Mouse (Mus musculus) brain, embryonic 18.5 days (tissue): Measurements from ENCODE around the gene Ankle2.
A peak's percentile ranks its signal among the peaks of the same experiment; 100 is the strongest.

Source experiments
- DNase-seq: peaks from one replicate; pipeline ENCODE4 v3.0.0-alpha.2; 2012; ENCODE audit warnings: low read depth, low spot score

The Ankle2 gene

DNA sequence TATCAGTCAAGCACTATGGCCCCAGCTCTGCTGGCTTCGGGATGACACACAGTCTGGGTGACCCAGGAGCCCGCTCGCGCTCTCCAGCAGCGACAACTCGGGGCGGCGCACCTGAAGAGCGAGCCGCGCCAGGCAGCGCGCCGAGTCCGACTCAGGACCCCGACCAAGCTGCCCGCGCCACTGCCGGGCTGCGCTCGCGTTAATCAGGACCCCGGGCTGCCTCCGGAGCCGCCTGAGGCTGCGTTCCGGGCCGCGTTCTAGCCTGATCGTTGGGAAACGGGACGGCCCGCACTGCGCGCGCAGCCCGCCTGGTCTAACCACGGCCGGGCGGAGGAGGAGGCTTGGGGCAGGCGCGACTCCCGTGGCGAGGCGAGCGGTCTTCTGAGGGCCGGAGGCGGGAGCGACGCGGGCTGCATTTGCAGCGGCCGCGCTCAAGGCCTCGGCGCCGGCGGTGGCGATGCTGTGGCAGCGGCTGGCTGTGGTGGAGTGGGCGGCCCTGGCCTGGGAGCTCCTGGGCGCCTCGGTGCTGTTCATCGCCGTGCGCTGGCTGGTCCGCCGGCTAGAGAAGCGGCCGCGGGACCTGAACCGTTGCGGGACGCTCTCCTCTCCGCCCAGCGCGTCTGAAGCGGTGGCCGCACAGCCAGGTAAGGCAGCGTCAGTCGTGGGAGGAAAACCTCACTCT, at the start of gene Ankle2:
TSS of gene Ankle2 (plus strand) at position 225 of the 682 bp plus-strand sequence.
- DNase-seq = peak; percentile 69

- DNase-seq = no peak
Observed at GRCm38 (mm10) chr5:110181716-110182115, 49.1 kb upstream of the Ankle2 start.

DNA sequence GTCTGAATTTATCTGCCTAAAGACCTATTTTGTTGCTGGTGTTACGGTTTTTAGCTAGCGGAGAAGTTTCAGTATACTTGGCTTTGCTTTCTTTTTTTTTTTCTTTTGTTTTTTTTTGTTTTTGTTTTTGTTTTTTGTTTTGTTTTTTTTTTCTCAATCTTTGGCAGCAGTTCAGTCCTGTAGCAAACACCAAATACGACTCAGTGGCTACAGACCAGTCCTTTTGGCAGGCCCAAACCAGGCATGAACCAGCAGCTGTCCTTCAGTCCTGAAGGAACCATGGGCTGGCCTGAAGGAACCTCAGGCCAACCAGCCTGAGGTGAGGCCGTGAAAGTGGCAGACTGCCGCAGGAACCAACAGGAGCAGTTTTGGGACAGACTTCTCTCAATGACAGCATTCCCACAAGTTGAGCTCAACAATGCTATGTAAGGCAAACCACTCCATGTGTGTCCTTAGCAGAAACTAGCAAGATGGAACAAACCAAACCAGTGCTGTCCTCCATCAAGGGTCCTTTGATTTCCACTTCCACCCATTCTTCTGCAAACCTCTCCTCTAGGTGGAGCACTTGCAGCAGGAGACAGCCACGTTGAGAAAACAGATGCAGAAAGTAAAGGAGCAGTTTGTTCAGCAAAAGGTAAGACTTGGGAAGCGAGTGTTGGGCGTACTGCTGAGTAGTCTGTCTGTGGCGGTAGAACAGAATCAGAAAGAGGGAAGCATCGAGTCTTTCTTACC, 27.5 kb upstream of the Ankle2 start:
- no peak for DNase-seq

DNA sequence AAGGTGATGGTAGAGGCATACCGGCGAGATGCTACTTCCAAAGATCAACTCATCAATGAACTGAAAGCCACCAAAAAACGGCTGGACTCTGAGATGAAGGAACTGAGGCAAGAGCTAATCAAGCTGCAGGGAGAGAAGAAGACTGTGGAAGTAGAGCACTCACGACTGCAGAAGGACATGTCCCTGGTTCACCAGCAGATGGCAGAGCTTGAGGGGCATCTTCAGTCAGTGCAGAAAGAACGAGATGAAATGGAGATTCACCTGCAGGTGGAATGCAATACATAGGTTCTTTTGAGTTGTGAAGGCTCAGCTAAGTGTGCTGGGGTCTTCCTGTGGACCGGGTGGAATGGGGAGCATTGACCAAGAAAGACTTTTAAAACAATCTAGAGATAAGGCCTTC, 26.0 kb upstream of the Ankle2 start:
- DNase-seq = no peak

DNA sequence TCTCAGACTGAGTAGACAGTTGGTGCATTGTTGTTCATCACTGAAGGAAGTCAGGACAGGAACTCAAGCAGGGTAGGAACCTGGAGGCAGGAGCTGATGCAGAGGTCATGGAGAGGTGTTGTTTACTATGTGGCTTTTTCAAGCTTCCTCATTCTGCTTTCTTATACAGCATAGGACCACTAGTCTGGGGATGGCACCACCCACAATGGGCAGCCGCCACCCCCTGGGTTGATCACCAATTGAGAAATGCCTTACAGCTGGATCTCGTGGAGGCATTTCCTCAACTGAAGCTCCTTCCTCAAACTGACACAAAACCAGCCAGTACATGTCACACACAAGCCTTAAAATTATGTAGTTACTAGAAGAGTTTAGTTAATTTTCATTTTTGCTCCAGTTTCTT, 19.5 kb upstream of the Ankle2 start:
- no peak for DNase-seq

- DNase-seq = no peak
Observed at GRCm38 (mm10) chr5:110216780-110217179, 14.0 kb upstream of the Ankle2 start.

- DNase-seq = no peak
Observed at GRCm38 (mm10) chr5:110220331-110220730, 10.5 kb upstream of the Ankle2 start.

DNA sequence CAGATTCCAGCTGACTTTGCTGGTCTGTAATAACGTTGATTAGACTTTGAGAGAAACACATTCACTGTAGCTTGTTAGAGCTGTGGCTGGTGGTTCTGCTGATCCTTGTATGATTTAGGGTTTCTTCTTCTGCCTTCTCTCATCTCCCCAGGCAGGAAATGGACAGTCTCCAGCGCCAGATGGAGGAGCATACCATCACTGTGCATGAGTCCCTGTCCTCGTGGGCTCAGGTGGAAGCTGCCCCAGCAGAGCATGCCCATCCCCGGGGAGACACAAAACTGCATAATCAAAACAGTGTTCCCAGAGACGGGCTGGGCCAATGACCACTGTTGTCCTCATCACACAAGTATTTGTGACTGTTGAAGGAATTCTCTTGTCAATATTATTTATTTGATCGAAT, 8.0 kb upstream of the Ankle2 start:
- no peak for DNase-seq

DNA sequence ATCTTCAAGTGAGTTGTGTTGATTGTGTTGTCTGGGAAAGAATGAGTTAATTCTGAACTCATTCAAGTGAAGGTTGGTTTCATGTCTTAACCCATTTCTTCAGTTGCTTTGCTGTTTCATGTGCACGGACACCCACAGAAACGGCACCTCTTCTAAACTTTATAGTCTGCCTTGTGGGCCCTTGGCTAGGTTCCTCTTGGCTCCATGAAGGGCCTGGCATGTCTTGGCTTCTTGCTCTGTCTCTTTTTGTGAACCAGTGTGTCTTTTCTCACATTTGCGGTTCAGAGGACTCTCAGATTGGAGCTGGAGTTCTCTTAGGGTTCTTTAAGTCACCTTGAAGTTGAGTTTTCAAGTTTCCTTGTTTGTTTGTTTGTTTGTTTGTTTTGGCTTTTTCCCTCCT, 5.7 kb upstream of the Ankle2 start:
- DNase-seq = no peak

DNA sequence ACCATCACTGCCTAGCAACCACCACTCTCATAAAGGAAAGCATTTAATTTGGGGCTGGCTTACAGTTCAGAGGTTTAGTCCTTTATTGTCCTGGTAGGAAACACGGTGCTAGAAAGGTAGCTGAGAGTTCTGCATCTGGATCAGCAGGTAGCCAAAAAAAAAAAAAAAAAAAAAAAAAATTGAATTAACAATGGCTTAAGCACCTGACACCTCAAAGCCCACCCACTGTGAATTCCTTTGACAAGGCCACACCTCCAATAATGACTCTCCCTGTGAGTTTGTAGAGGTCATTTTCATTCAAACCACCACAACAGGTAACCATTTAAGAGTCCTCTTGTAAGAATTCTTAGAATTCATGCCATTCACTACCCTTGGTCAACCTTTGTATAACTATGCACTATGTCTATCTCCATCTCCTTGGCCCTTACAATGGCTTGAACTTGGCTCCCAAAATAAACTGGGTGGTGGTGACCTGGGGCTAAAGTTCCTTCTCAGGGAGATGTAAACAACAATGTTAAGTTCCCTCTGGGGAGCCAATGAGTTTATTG, 3.4 kb upstream of the Ankle2 start:
- no peak for DNase-seq

DNA sequence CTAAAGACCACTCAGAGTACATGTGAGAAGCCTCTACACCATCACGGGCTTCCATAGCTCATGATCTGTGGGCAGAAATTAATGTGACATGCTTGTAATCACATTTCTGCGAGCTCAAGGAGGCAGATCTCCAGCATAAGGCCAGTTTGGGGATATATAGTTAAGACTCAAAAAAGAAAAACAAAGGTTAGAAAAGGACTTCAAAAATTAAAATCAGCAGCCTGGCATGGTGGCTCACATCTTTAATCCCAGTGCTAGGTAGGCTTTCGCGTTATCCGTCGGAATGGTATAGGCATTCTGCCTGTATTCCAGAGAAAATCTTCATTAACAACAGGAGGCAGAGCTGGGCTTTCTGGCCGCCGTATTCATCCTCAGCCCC, 414 bp upstream of the Ankle2 start:
- DNase-seq = no peak

DNA sequence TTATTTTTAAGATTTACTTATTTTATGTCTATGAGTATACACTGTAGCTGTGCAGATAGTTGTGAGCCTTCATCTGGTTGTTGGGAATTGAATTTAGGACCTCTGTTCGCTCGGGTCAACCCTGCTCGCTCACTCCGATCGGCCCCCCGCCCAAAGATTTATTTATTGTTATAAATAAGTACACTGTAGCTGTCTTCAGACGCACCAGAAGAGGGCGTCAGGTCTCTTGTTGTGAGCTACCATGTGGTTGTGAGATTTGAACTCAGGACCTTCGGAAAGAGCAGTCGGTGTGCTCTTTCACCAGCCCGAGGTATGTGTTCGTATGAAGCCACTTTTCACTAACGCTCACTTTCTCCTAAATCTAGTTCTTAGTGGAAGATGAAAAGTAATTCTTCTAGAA, 834 bp downstream of the Ankle2 start:
- DNase-seq = no peak

- DNase-seq = no peak
Observed at GRCm38 (mm10) chr5:110232346-110232745, 1.5 kb downstream of the Ankle2 start.

- no peak for DNase-seq
Observed at GRCm38 (mm10) chr5:110244091-110244490, 13.3 kb downstream of the Ankle2 start.

DNA sequence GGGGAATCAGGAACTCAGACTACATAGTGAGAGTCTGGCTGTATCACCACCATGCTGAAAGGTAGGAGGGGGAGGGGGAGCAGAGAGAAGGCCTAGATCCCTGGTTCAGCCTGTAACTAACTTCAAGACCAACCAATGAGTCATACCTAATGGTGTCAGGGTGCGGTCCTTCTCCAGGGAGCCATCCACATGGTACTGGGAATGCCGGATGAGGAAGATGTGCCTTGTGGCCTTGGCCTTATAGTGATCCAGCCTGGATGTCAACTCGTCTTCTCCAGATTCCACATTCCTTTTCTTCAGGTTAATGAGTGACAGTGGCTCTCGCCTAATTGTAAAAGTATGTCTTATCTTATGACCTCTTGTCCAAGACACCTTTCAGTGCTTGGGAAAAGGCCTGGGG, 36.1 kb downstream of the Ankle2 start:
- DNase-seq = no peak

GRCm38 (mm10) chr5:110269141-110270101, 38.6 kb downstream of the Ankle2 start, which contains the start of gene Pgam5:
TSS of gene Pgam5 (minus strand) at chr5:110269913.
- DNase-seq = peak; percentile 66

GRCm38 (mm10) chr5:110270242-110270641, 39.4 kb downstream of the Ankle2 start:
- DNase-seq = no peak

DNA sequence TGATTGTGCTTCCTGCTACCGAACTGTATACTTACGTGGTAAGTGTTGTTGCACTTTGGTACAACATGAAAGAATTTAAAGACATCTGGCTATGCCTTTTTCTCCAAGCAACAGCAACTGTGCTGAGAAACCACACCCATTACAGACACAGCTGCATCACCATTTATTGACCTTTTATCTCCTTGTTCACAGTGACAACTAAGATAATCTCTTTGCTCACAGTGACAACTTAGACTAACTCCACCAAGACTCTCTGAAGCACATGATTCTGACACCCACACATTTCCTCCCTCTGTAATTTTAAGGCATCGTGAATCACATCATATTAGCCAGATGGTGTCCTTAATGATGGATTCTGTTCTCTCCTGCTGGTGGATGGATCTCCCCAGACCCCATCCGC, 43.3 kb downstream of the Ankle2 start:
- no peak for DNase-seq

- no peak for DNase-seq
Observed at GRCm38 (mm10) chr5:110274846-110275245, 44.0 kb downstream of the Ankle2 start.

GRCm38 (mm10) chr5:110276391-110276790, 45.6 kb downstream of the Ankle2 start:
- DNase-seq = no peak

DNA sequence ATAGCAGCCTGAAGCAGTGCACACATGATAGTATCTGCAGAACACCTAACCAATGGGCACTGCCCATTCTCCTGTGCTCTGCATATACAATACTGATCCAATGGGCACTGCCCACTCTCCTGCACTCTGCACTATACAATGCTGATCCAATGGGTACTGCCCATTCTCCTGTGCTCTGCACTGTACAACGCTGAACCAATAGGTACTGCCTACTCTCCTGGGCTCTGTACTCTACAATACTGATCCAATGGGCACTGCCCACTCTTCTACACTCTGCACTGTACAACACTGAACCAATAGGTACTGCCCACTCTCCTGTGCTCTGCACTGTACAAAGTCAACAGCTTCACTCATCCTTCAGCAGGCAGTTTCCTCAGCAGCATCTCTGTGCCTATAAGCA, 46.1 kb downstream of the Ankle2 start:
- no peak for DNase-seq

DNA sequence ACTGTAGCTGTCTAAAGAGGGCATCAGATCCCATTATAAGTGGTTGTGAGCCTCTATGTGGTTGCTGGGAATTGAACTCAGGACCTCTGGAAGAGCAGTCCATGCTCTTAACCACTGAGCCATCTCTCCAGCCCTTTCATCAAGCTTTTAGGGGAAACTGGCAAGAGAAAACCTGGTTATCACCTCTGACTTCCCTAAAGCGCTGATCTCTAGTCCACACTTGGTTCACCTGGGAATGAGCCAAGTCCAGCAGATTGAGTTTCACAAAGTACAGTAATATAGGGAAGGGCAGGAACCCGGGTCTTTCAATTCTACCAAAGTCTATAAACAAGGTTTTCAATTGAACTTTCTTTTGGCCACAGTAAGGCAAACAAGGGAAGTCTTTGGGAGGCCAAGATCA, 51.2 kb downstream of the Ankle2 start:
- no peak for DNase-seq
